Mouse (Mus musculus): Measurements from ENCODE around the gene Defb22.

DNA sequence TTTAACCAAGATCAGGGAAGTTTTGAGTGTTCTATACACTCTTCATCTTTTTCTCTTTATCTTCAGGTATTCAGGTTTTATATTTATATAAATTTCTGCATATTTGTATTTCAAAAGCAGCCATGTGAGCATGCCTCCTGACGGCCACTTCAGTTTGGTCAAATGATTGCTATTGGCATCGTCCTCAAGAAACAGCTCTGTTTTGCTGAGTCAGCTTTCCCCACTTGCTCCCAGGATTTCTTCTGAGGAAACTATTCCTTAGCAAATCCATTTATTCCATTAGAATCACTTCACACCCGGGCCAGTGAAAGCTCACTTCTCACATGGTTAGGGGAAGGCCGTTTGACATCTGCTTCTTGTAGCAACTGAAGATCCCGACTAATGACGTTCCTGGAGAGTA, 8.1 kb upstream of the Defb22 start:
- no peak for TF ChIP-seq CTCF (IDR thresholded peaks at IDR 0.05; ENCODE audit: insufficient read depth, low read depth, low read length)
- no peak for TF ChIP-seq POLR2A (IDR thresholded peaks at IDR 0.05; ENCODE audit: insufficient read depth, low read depth, low read length)
